Comparison of ENCODE assay signal across 10 mouse cellular contexts in genomic region chr7:43464864-43465343, GRCm38 (mm10). TPM values are rescaled to one million over a fixed set of nuclear protein-coding genes. Genes with fewer than 3 reads are reported as not detected.
DNase-seq lines count a peak whose midpoint lies in the region; ATAC-seq and TF ChIP-seq lines count a peak whose summit lies in the region.
"Had no signal": no experiment of that assay in that cellular context is flagged by ENCODE, and none has a peak within 500 bp of the region (broad histone marks: within the 10 kb centered on the region; RNA-seq: fewer than 3 reads in every experiment).

No protein-coding gene starts in this region.

- peak overlapping the region; percentile 59 for H3K4me3 ChIP-seq in heart, embryonic 10.5 days
- peak overlapping the region; percentile 71 for H3K4me3 ChIP-seq in ES-E14 (ENCODE audit: insufficient read depth in 1 of 2, low read depth in 1 of 2, low read length in 2 of 2, poor library complexity in 1 of 2, severe bottlenecking in 1 of 2)
- H3K4me3 ChIP-seq in limb, embryonic 15.5 days = peak overlapping the region; percentile 57
- H3K4me3 ChIP-seq in neural tube, embryonic 14.5 days (ENCODE audit: low read depth, low read length) = peak overlapping the region; percentile 37

- WGBS in heart, embryonic 10.5 days = 9% methylated on average over 35 of the region's 35 CpGs
- WGBS in limb, embryonic 15.5 days = 9% methylated on average over 35 of the region's 35 CpGs
- 8% methylated on average over 35 of the region's 35 CpGs for WGBS in neural tube, embryonic 14.5 days

- H3K27me3 ChIP-seq in heart, embryonic 10.5 days (ENCODE audit: insufficient read depth, poor library complexity, severe bottlenecking) = peaks cover 41% of the 10 kb centered on the region
- H3K27me3 ChIP-seq in limb, embryonic 15.5 days = peaks cover 25% of the 10 kb centered on the region
- peaks cover 4% of the 10 kb centered on the region; the same call in 1 of the 2 replicates for H3K27me3 ChIP-seq in neural tube, embryonic 14.5 days (ENCODE audit: control insufficient read depth, insufficient read depth, low read length)

- in situ Hi-C loops in ES-E14 (cut with MboI; ENCODE audit: low sequenced_read_pairs in 2 of 2, unreplicated experiment in 2 of 2) = no loop called here

- ATAC-seq in limb, embryonic 15.5 days (ENCODE audit: insufficient number of reproducible peaks, low FRiP score, low TSS enrichment, low read depth) = no peak
- peak; percentile 73 for ATAC-seq in neural tube, embryonic 14.5 days (ENCODE audit: low read depth)

- no peaks in the 10 kb centered on the region for H3K36me3 ChIP-seq in heart, embryonic 10.5 days
- no peaks in the 10 kb centered on the region for H3K36me3 ChIP-seq in ES-E14 (ENCODE audit: control insufficient read depth, insufficient read depth, low read length, poor library complexity, severe bottlenecking)
- no peaks in the 10 kb centered on the region for H3K36me3 ChIP-seq in limb, embryonic 15.5 days
- no peaks in the 10 kb centered on the region for H3K36me3 ChIP-seq in neural tube, embryonic 14.5 days (ENCODE audit: control insufficient read depth, insufficient read depth, low read length)

- DNase-seq in heart, embryonic 10.5 days (ENCODE audit: low spot score) = no peak
- DNase-seq in heart, adult 8-10 months (ENCODE audit: low spot score) = no peak
- DNase-seq in ES-E14 (ENCODE audit: low read depth, low spot score) = no peak
- peak; percentile 35 for DNase-seq in forelimb bud, embryonic 11.5 days (ENCODE audit: low read depth, low spot score)
- no peak for DNase-seq in gastrocnemius, postnatal 25 days
- no peak for DNase-seq in frontal cortex, postnatal 14 days (ENCODE audit: low spot score in 2 of 2)

- H3K9me3 ChIP-seq in heart, embryonic 10.5 days = no peaks in the 10 kb centered on the region
- H3K9me3 ChIP-seq in ES-E14 (ENCODE audit: control insufficient read depth, insufficient read depth, low read depth, low read length) = no peaks in the 10 kb centered on the region
- H3K9me3 ChIP-seq in limb, embryonic 15.5 days = no peaks in the 10 kb centered on the region
- H3K9me3 ChIP-seq in neural tube, embryonic 14.5 days (ENCODE audit: control insufficient read depth, low read length) = no peaks in the 10 kb centered on the region

- H3K4me1 ChIP-seq in heart, embryonic 10.5 days = peaks cover 19% of the 10 kb centered on the region
- peaks cover 0 to 3% of the 10 kb centered on the region in 2 experiments; a peak in 1 of 4 replicates for H3K4me1 ChIP-seq in ES-E14 (ENCODE audit: control insufficient read depth in 2 of 2, insufficient read depth in 2 of 2, low read length in 2 of 2, poor library complexity in 1 of 2)
- H3K4me1 ChIP-seq in limb, embryonic 15.5 days = peaks cover 20% of the 10 kb centered on the region
- 0 out of 2 replicates have a peak, but pooled peaks cover 3% of the 10 kb centered on the region for H3K4me1 ChIP-seq in neural tube, embryonic 14.5 days (ENCODE audit: control insufficient read depth, insufficient read depth, low read length)

- H3K27ac ChIP-seq in heart, embryonic 10.5 days = peak overlapping the region; percentile 79
- no peak overlapping the region for H3K27ac ChIP-seq in ES-E14 (ENCODE audit: insufficient read depth, low read depth, low read length, poor library complexity, severe bottlenecking)
- no peak overlapping the region for H3K27ac ChIP-seq in limb, embryonic 15.5 days
- H3K27ac ChIP-seq in neural tube, embryonic 14.5 days (ENCODE audit: low read depth, low read length) = 0 out of 2 replicates have a peak overlapping the region, but pooled peaks have one; percentile 22

- peak overlapping the region; percentile 55 for H3K9ac ChIP-seq in ES-E14 (ENCODE audit: insufficient read depth, low read depth, low read length, poor library complexity, severe bottlenecking)
- H3K9ac ChIP-seq in limb, embryonic 15.5 days = peak overlapping the region; percentile 42; the same call in 1 of the 2 replicates
- H3K9ac ChIP-seq in neural tube, embryonic 14.5 days (replicated peaks; ENCODE audit: low read depth, low read length) = peak overlapping the region; percentile 62

- H3K4me2 ChIP-seq in limb, embryonic 15.5 days = peak overlapping the region; percentile 97
- peak overlapping the region; percentile 75 for H3K4me2 ChIP-seq in neural tube, embryonic 14.5 days (ENCODE audit: low read depth, low read length)

TF ChIP-seq in ES-E14, 5 proteins besides CTCF, POLR2A, EP300 and RAD21:
- no peak for TF ChIP-seq ZNF384 (IDR thresholded peaks at IDR 0.05; ENCODE audit: low read depth, low read length)
- TF ChIP-seq HCFC1 (IDR thresholded peaks at IDR 0.05; ENCODE audit: borderline replicate concordance, insufficient read depth, low read length) = no peak
- TF ChIP-seq MAFK (IDR thresholded peaks at IDR 0.05; ENCODE audit: insufficient read depth, low read depth, low read length) = no peak
- TF ChIP-seq CHD2 (IDR thresholded peaks at IDR 0.05; ENCODE audit: low read depth, low read length) = no peak
- no peak for TF ChIP-seq ZC3H11A (IDR thresholded peaks at IDR 0.05; ENCODE audit: borderline replicate concordance, low read depth, low read length)
TF ChIP-seq in ES-E14: peak in this region for 0.

RNA-seq across cellular contexts. Expression of gene Vsig10l, which starts 2.0 kb away (rescaled TPM):
- polyA plus RNA-seq in heart, embryonic 10.5 days (2016; fragmentation: Nextera tagmentation; extraction: Ambion mirVana) = 1.4 and 1.5 TPM in 2 replicates
- total RNA-seq in heart, adult 8-10 months (2022) = 1 to 10 TPM in 2 of 4 experiments, under 1 TPM in 2; 0.71 to 4.4 (median 1.6) TPM
- 2.9 and 3.6 TPM in 2 replicates for total RNA-seq in ES-E14 (2012; rRNA removed)
- 18.1 and 21.7 TPM in 2 replicates for polyA plus RNA-seq in limb, embryonic 15.5 days (2015; fragmentation: Nextera tagmentation; extraction: Ambion mirVana)
- 13.6 and 15.4 TPM in 2 replicates for polyA plus RNA-seq in neural tube, embryonic 14.5 days (2014; fragmentation: Nextera tagmentation; extraction: Ambion mirVana)
- total RNA-seq in gastrocnemius, postnatal 25 days (2021) = 1 to 10 TPM in 1 of 2 experiments, under 1 TPM in 1; 0.79 to 1.2 TPM

RNA-seq across cellular contexts. Expression of gene Gm45233, which starts 21.0 kb away (rescaled TPM):
- polyA plus RNA-seq in heart, embryonic 10.5 days (2016; fragmentation: Nextera tagmentation; extraction: Ambion mirVana) = not detected in 2 replicates
- total RNA-seq in heart, adult 8-10 months (2022) = 1 to 10 TPM in 2 of 4 experiments, under 1 TPM in 2; 0.44 to 1.3 (median 0.94) TPM
- not detected in 2 replicates for total RNA-seq in ES-E14 (2012; rRNA removed)
- polyA plus RNA-seq in limb, embryonic 15.5 days (2015; fragmentation: Nextera tagmentation; extraction: Ambion mirVana) = 0.37 and 0.99 TPM in 2 replicates
- polyA plus RNA-seq in neural tube, embryonic 14.5 days (2014; fragmentation: Nextera tagmentation; extraction: Ambion mirVana) = 0.27 and 0.41 TPM in 2 replicates
- total RNA-seq in gastrocnemius, postnatal 25 days (2021) = under 1 TPM; 0.46 to 0.62 TPM
- total RNA-seq: MEL had no signal
- polyA plus RNA-seq: macrophage had no signal

RNA-seq across cellular contexts. Expression of gene Etfb, which starts 21.0 kb away (rescaled TPM):
- polyA plus RNA-seq in heart, embryonic 10.5 days (2016; fragmentation: Nextera tagmentation; extraction: Ambion mirVana) = 505 and 580 TPM in 2 replicates
- total RNA-seq in heart, adult 8-10 months (2022) = 1,000 to 10,000 TPM; 1,243 to 1,357 (median 1,292) TPM
- 126 and 134 TPM in 2 replicates for total RNA-seq in ES-E14 (2012; rRNA removed)
- 275 and 316 TPM in 2 replicates for polyA plus RNA-seq in limb, embryonic 15.5 days (2015; fragmentation: Nextera tagmentation; extraction: Ambion mirVana)
- 107 and 129 TPM in 2 replicates for polyA plus RNA-seq in neural tube, embryonic 14.5 days (2014; fragmentation: Nextera tagmentation; extraction: Ambion mirVana)
- 100 to 1,000 TPM; 310 to 323 TPM for total RNA-seq in gastrocnemius, postnatal 25 days (2021)

RNA-seq across cellular contexts. Expression of gene Cldnd2, which starts 24.3 kb away (rescaled TPM):
- not detected in 2 replicates for polyA plus RNA-seq in heart, embryonic 10.5 days (2016; fragmentation: Nextera tagmentation; extraction: Ambion mirVana)
- total RNA-seq in heart, adult 8-10 months (2022) = not detected
- not detected in 2 replicates for total RNA-seq in ES-E14 (2012; rRNA removed)
- not detected in 2 replicates for polyA plus RNA-seq in limb, embryonic 15.5 days (2015; fragmentation: Nextera tagmentation; extraction: Ambion mirVana)
- not detected in 2 replicates for polyA plus RNA-seq in neural tube, embryonic 14.5 days (2014; fragmentation: Nextera tagmentation; extraction: Ambion mirVana)
- not detected for total RNA-seq in gastrocnemius, postnatal 25 days (2021)
- total RNA-seq: MEL had no signal
- polyA plus RNA-seq: macrophage had no signal

RNA-seq across cellular contexts. Expression of gene Iglon5, which starts 25.0 kb away (rescaled TPM):
- 0.20 TPM in 1 of 2 replicates, not detected in the other for polyA plus RNA-seq in heart, embryonic 10.5 days (2016; fragmentation: Nextera tagmentation; extraction: Ambion mirVana)
- under 1 TPM; 0.09 to 0.38 (median 0.24) TPM for total RNA-seq in heart, adult 8-10 months (2022)
- 0.95 and 1.7 TPM in 2 replicates for total RNA-seq in ES-E14 (2012; rRNA removed)
- 0.74 and 1.1 TPM in 2 replicates for polyA plus RNA-seq in limb, embryonic 15.5 days (2015; fragmentation: Nextera tagmentation; extraction: Ambion mirVana)
- 9.8 and 14.6 TPM in 2 replicates for polyA plus RNA-seq in neural tube, embryonic 14.5 days (2014; fragmentation: Nextera tagmentation; extraction: Ambion mirVana)
- total RNA-seq in gastrocnemius, postnatal 25 days (2021) = under 1 TPM; 0.31 to 0.32 TPM
- total RNA-seq: MEL had no signal
- polyA plus RNA-seq: macrophage had no signal

Comparison
In these comparisons a context has a peak if more than half of its experiments do, and no peak if none do; other contexts are left out.
1. H3K27ac ChIP-seq: peak in heart, embryonic 10.5 days (single experiment) and neural tube, embryonic 14.5 days (single experiment); none in ES-E14 (single experiment) and limb, embryonic 15.5 days (single experiment).
2. Peak in every context shown above with its lines, with median percentiles within 50 percentile points of each other: H3K4me3 ChIP-seq and H3K9ac ChIP-seq.